Mouse (Mus musculus) ES-E14 (cell line): Measurements from ENCODE around the gene Cd36. TPM values are rescaled to one million over a fixed set of nuclear protein-coding genes. Genes with fewer than 3 reads are reported as not detected.

ENCODE experiments used
- DNase-seq: peaks from one replicate; pipeline ENCODE4 v3.0.0-alpha.2; 2013; ENCODE audit warnings: low read depth, low spot score
- H3K27ac ChIP-seq: 2 replicates; pipeline ENCODE4 v1.5.1; 2012; ENCODE audit warnings: low read depth, mild to moderate bottlenecking, low read length, moderate library complexity, mixed read lengths; ENCODE audit not compliant: poor library complexity, insufficient read depth, severe bottlenecking
- H3K36me3 ChIP-seq: 2 replicates; pipeline ENCODE4 v1.6.1; 2012; ENCODE audit warnings: mild to moderate bottlenecking, low read length, moderate library complexity, mixed read lengths; ENCODE audit not compliant: control insufficient read depth, poor library complexity, insufficient read depth, severe bottlenecking
- H3K4me1 ChIP-seq, 2 experiments: fragments of 150-350 bp in 1 of 2; sonication (generic) in 1 of 2; 2 replicates each; pipeline ENCODE4 v1.6.1; 2012; ENCODE audit warnings: low read length in 2 of 2, mild to moderate bottlenecking in 1 of 2, mixed read lengths in 1 of 2; ENCODE audit not compliant: control insufficient read depth in 2 of 2, insufficient read depth in 2 of 2, poor library complexity in 1 of 2
- H3K4me3 ChIP-seq, 2 experiments: fragments of 150-350 bp in 1 of 2; sonication (generic) in 1 of 2; 2 replicates each; pipeline ENCODE4 v1.5.1; 2012; ENCODE audit warnings: low read length in 2 of 2, low read depth in 1 of 2, mild to moderate bottlenecking in 1 of 2, mixed read lengths in 1 of 2; ENCODE audit not compliant: insufficient read depth in 1 of 2, poor library complexity in 1 of 2, severe bottlenecking in 1 of 2
- H3K9ac ChIP-seq: 2 replicates; pipeline ENCODE4 v1.6.1; 2012; ENCODE audit warnings: low read depth, mild to moderate bottlenecking, low read length, mixed read lengths; ENCODE audit not compliant: poor library complexity, insufficient read depth, severe bottlenecking
- H3K9me3 ChIP-seq: fragments of 150-350 bp; sonication (generic); 2 replicates; pipeline ENCODE4 v1.6.1; 2012; ENCODE audit warnings: low read depth, mild to moderate bottlenecking, low read length; ENCODE audit not compliant: control insufficient read depth, insufficient read depth
- CHD2 ChIP-seq: IDR thresholded peaks from 2 replicates; pipeline ENCODE4 v1.6.1; 2014; ENCODE audit warnings: mild to moderate bottlenecking, low read depth, low read length, inconsistent platforms
- HCFC1 ChIP-seq: IDR thresholded peaks from 2 replicates; pipeline ENCODE4 v1.6.1; 2012; ENCODE audit warnings: low read length, inconsistent platforms, borderline replicate concordance; ENCODE audit not compliant: insufficient read depth
- MAFK ChIP-seq: IDR thresholded peaks from 2 replicates; pipeline ENCODE4 v1.6.1; 2014; ENCODE audit warnings: mild to moderate bottlenecking, low read depth, low read length, inconsistent platforms; ENCODE audit not compliant: insufficient read depth
- ZC3H11A ChIP-seq: IDR thresholded peaks from 2 replicates; pipeline ENCODE4 v1.6.1; 2012; ENCODE audit warnings: low read depth, mild to moderate bottlenecking, inconsistent platforms, low read length, borderline replicate concordance
- ZNF384 ChIP-seq: IDR thresholded peaks from 2 replicates; pipeline ENCODE4 v1.6.1; 2012; ENCODE audit warnings: low read depth, low read length, inconsistent platforms
- in situ Hi-C, 2 experiments: fragments of 600-800 bp; cut with MboI; formaldehyde crosslinking; loops; one replicate each; pipeline ENCODE4 v1.15.1; 2025; ENCODE audit warnings: low sequenced_read_pairs in 2 of 2, inconsistent platforms in 1 of 2; ENCODE audit not compliant: unreplicated experiment in 2 of 2
- total RNA-seq: library from RNA; depleted of rRNA; stranded (reverse); fragments of 300-350 nt; gene quantifications from 2 replicates; pipeline ENCODE4 v1.2.3, GENCODE M21; 2012

Cd36 gene
- total RNA-seq, 1 experiment = 0.62 TPM

GRCm38 (mm10) chr5:17893577-17894172 is 5.1 kb upstream of the Cd36 start:
- Histone ChIP-seq H3K36me3 (no peaks in the 10 kb centered on the region), H3K9me3 (no peaks in the 10 kb centered on the region), H3K27ac (no peak overlapping the region), H3K4me1 (no peaks in the 10 kb centered on the region), H3K9ac (no peak overlapping the region), H3K4me3 (no peak overlapping the region)
- no peak for DNase-seq
- TF ChIP-seq ZC3H11A (no peak), MAFK (no peak), ZNF384 (no peak), HCFC1 (no peak), CHD2 (no peak)
- in situ Hi-C loops = no loop called here

GRCm38 (mm10) chr5:17889291-17889690 is 690 bp upstream of the Cd36 start:
- Histone ChIP-seq H3K27ac (no peak overlapping the region), H3K9ac (no peak overlapping the region), H3K4me1 (no peaks in the 10 kb centered on the region), H3K4me3 (no peak overlapping the region), H3K36me3 (no peaks in the 10 kb centered on the region), H3K9me3 (no peaks in the 10 kb centered on the region)
- TF ChIP-seq ZNF384 (no peak), ZC3H11A (no peak), CHD2 (no peak), HCFC1 (no peak), MAFK (no peak)
- DNase-seq = no peak
- in situ Hi-C loops = no loop called here

GRCm38 (mm10) chr5:17886377-17886776 is 2.2 kb downstream of the Cd36 start:
- Histone ChIP-seq H3K27ac (no peak overlapping the region), H3K9ac (no peak overlapping the region), H3K36me3 (no peaks in the 10 kb centered on the region), H3K9me3 (no peaks in the 10 kb centered on the region), H3K4me3 (no peak overlapping the region), H3K4me1 (no peaks in the 10 kb centered on the region)
- TF ChIP-seq ZNF384 (no peak), HCFC1 (no peak), ZC3H11A (no peak), MAFK (no peak), CHD2 (no peak)
- DNase-seq = no peak
- in situ Hi-C loops = no loop called here

- no peak for TF ChIP-seq HCFC1
- TF ChIP-seq ZNF384 = no peak
- TF ChIP-seq ZC3H11A = no peak
- no peak for TF ChIP-seq CHD2
- TF ChIP-seq MAFK = no peak
- H3K36me3 ChIP-seq = no peaks in the 10 kb centered on the region
- no peaks in the 10 kb centered on the region for H3K4me1 ChIP-seq
- in situ Hi-C loops = no loop called here
- H3K9ac ChIP-seq = no peak overlapping the region
- H3K9me3 ChIP-seq = no peaks in the 10 kb centered on the region
- no peak for DNase-seq
- no peak overlapping the region for H3K4me3 ChIP-seq
- no peak overlapping the region for H3K27ac ChIP-seq
Observed at GRCm38 (mm10) chr5:17883357-17883875, 5.2 kb downstream of the Cd36 start.

- Histone ChIP-seq H3K9ac (no peak overlapping the region), H3K36me3 (no peaks in the 10 kb centered on the region), H3K4me1 (no peaks in the 10 kb centered on the region), H3K4me3 (no peak overlapping the region), H3K9me3 (no peaks in the 10 kb centered on the region), H3K27ac (no peak overlapping the region)
- DNase-seq = no peak
- no peak for TF ChIP-seq CHD2
- TF ChIP-seq MAFK = no peak
- TF ChIP-seq ZC3H11A = no peak
- TF ChIP-seq ZNF384 = no peak
- no peak for TF ChIP-seq HCFC1
- in situ Hi-C loops = no loop called here
Observed at GRCm38 (mm10) chr5:17881542-17881896, 7.1 kb downstream of the Cd36 start.
